Mouse (Mus musculus): Measurements from ENCODE around the gene Trp53i11.

GRCm38 (mm10) chr2:93142616-93143015 is 44.7 kb upstream of the Trp53i11 start:
- TF ChIP-seq SMC3 (IDR thresholded peaks at IDR 0.05; ENCODE audit: low read depth, low read length): no peak
- TF ChIP-seq CTCF (conservative IDR thresholded peaks at IDR 0.05 in 1 of 2, IDR thresholded peaks at IDR 0.05 in 1 of 2; ENCODE audit: low read depth in 2 of 2, low read length in 2 of 2): no peak
- TF ChIP-seq EP300 (IDR thresholded peaks at IDR 0.05; ENCODE audit: low read length): no peak
- TF ChIP-seq POLR2A (IDR thresholded peaks at IDR 0.05; ENCODE audit: low read depth, low read length): no peak
- TF ChIP-seq ETS1 (conservative IDR thresholded peaks at IDR 0.05; ENCODE audit: low read depth, low read length): no peak
- no peak for TF ChIP-seq MAZ (IDR thresholded peaks at IDR 0.05; ENCODE audit: low read depth, low read length)
- no peak for TF ChIP-seq PAX5 (IDR thresholded peaks at IDR 0.05; ENCODE audit: low read length)
- TF ChIP-seq JUND (conservative IDR thresholded peaks at IDR 0.05; ENCODE audit: low read depth, low read length): no peak
- no peak for TF ChIP-seq POLR2AphosphoS2 (IDR thresholded peaks at IDR 0.05; ENCODE audit: low read depth, low read length)
- no peak for TF ChIP-seq MXI1 (IDR thresholded peaks at IDR 0.05; ENCODE audit: low read depth, low read length)

All from CH12.LX (cell line).